Mouse (Mus musculus) bone marrow, adult 2 months (tissue): ENCODE measurements around the gene Cx3cl1.

ENCODE experiments used
- CTCF ChIP-seq: fragments of 200-500 bp; IDR thresholded peaks from 2 replicates; pipeline ENCODE4 v1.5.1; 2011; ENCODE audit warnings: low read length, control low read depth; ENCODE audit not compliant: control insufficient read depth, insufficient read depth
- POLR2A ChIP-seq: fragments of 200-500 bp; IDR thresholded peaks from 2 replicates; pipeline ENCODE4 v1.6.1; 2011; ENCODE audit warnings: low read depth, mild to moderate bottlenecking, control low read depth, low read length, borderline replicate concordance; ENCODE audit not compliant: control insufficient read depth

DNA sequence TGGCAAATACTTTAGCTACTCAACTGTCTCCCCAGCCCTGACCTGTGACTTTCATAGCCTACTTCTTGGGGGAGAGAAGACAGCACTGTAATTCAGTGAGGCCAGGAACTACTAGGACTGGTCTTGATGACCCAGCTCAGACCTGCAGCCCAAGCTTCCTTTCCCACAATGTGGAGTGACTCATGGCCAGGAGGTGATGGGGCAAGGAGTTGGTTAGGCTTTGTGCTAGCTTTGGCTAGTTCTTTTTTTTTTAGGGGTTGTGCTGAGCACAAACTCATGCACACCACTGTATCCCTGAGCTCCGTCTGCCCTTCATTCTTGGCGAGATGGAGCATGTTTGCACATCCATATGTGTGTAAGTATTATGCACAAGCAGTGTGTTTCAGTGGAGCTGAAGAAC, 4.5 kb downstream of the Cx3cl1 start:
- TF ChIP-seq CTCF (no peak), POLR2A (no peak)
